Mouse (Mus musculus) neural tube, embryonic 12.5 days (tissue): ENCODE measurements around the gene Arid5b. TPM values are rescaled to one million over a fixed set of nuclear protein-coding genes. Genes with fewer than 3 reads are reported as not detected.

Source experiments
- ATAC-seq: fragments of 200-750 bp; cut with Nextera tagmentation; 2 replicates; pipeline ENCODE4 v1.8.0; 2017; ENCODE audit warnings: low read depth, mild to moderate bottlenecking, moderate TSS enrichment, moderate library complexity; ENCODE audit not compliant: low FRiP score
- H3K27ac ChIP-seq: fragments of 300-500 bp; sonication (generic); 2 replicates; pipeline ENCODE4 v1.5.1; 2016
- H3K27me3 ChIP-seq: fragments of 300-500 bp; sonication (generic); replicated peaks from 2 replicates; pipeline ENCODE4 v1.6.1; 2016; ENCODE audit warnings: mild to moderate bottlenecking
- H3K36me3 ChIP-seq: fragments of 300-500 bp; sonication (generic); 2 replicates; pipeline ENCODE4 v1.6.1; 2016; ENCODE audit warnings: mild to moderate bottlenecking
- H3K4me1 ChIP-seq: fragments of 300-500 bp; sonication (generic); 2 replicates; pipeline ENCODE4 v1.6.1; 2016
- H3K4me2 ChIP-seq: fragments of 300-500 bp; sonication (generic); replicated peaks from 2 replicates; pipeline ENCODE4 v1.6.1; 2016; ENCODE audit warnings: mild to moderate bottlenecking
- H3K4me3 ChIP-seq: fragments of 300-500 bp; sonication (generic); 2 replicates; pipeline ENCODE4 v1.5.1; 2016
- H3K9ac ChIP-seq: fragments of 300-500 bp; sonication (generic); 2 replicates; pipeline ENCODE4 v1.6.1; 2016; ENCODE audit warnings: mild to moderate bottlenecking
- H3K9me3 ChIP-seq: fragments of 300-500 bp; sonication (generic); 2 replicates; pipeline ENCODE4 v1.6.1; 2016; ENCODE audit warnings: mild to moderate bottlenecking
- WGBS: fragments of 180-500 bp; shearing (Covaris S2); methylation state at CpG from one replicate; pipeline ENCODE4 v1.1.7; 2016; 5-methylcytosine and 5-hydroxymethylcytosine counted together
- polyA plus RNA-seq: library from polyadenylated mRNA; unstranded; fragments of >200 nt; fragmentation: Nextera tagmentation; extraction: Ambion mirVana; gene quantifications from 2 replicates; pipeline ENCODE4 v1.2.1, GENCODE M21; 2016

Gene Arid5b
- polyA plus RNA-seq, 1 experiment from 2014 or later: 18.3 TPM

- Histone ChIP-seq H3K4me2 (no peak overlapping the region), H3K9ac (no peak overlapping the region), H3K36me3 (no peaks in the 10 kb centered on the region), H3K9me3 (no peaks in the 10 kb centered on the region), H3K27me3 (no peaks in the 10 kb centered on the region), H3K27ac (no peak overlapping the region), H3K4me1 (peaks cover 10% of the 10 kb centered on the region; the same call in 1 of the 2 replicates), H3K4me3 (no peak overlapping the region)
- no peak for ATAC-seq
- WGBS: 58% methylated on average over 10 of the region's 10 CpGs
These were observed 112.5 kb downstream of the Arid5b start for GRCm38 (mm10) chr10:68165709-68166694.

DNA sequence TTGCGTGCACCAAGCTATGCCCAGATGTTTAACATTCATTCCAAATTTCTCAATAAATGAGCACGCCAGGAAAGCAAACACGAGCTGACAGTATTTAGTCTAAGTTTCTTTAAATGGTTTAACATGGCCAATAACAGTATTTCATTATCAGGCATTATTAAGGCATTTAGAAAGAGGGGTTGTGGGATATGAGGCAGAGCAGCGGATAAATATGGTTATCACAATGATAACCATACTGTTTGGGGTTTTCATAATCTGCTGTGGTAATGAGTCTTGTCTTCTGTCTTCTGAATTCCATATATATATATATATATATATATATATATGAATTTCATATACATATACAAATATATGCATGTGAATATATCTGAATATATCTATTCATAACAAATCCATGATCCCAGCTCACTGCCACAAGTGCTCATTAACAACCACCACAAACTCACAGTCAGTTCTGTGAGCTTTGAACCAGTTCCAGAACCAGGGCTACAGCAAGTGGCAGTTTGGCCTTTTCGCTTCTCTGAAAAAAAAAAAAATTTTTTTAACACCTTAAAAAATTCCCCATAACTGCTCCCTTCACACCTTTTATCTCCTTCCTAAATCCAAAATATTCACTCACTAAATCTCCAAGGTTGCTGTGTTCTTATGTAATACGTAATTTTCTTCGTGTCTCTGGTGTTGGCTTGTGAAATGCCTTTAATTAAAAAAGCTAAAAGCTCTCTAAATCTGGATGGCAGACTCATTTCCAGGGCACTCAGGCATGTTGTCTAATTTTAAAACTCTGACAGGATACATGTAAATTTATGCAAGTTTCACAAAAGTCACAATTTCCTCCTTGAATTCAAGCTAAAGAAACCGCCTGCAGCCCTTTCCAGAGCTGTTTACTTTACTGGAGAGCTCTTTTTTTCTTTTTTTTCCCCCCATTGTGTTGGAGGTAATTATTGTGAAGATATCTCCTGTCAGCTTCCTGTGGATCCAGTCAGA is 113.5 kb downstream of the Arid5b start:
- 81% methylated on average over 8 of the region's 8 CpGs for WGBS
- no peak for ATAC-seq
- Histone ChIP-seq H3K4me2 (no peak overlapping the region), H3K4me3 (no peak overlapping the region), H3K27me3 (no peaks in the 10 kb centered on the region), H3K9me3 (no peaks in the 10 kb centered on the region), H3K9ac (no peak overlapping the region), H3K4me1 (peaks cover 10% of the 10 kb centered on the region; the same call in 1 of the 2 replicates), H3K27ac (no peak overlapping the region), H3K36me3 (no peaks in the 10 kb centered on the region)

DNA sequence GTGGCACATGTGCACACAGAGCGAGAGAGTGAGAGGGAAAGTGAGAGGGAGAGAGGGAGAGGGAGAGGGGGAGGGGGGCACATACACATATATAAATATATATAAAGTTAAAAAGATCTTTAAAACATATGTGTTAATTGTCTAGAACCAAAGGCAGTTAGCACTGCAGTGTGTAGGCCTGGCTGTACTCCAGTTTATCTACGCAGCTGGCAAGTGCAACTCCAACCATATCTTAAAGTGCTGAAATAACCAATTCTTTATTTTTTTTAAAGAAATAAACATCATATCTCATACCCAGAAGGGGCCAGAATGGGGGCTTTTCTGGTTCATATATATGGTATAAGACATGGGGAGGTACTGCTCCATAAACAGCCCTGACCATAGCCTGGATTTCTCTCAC is 114.4 kb downstream of the Arid5b start:
- no peak overlapping the region for H3K4me2 ChIP-seq
- 94% methylated on average over 2 of the region's 2 CpGs for WGBS
- peaks cover 10% of the 10 kb centered on the region; the same call in 1 of the 2 replicates for H3K4me1 ChIP-seq
- H3K4me3 ChIP-seq: no peak overlapping the region
- no peak for ATAC-seq
- no peak overlapping the region for H3K9ac ChIP-seq
- no peaks in the 10 kb centered on the region for H3K27me3 ChIP-seq
- H3K9me3 ChIP-seq: no peaks in the 10 kb centered on the region
- H3K27ac ChIP-seq: no peak overlapping the region
- H3K36me3 ChIP-seq: no peaks in the 10 kb centered on the region

- no peak overlapping the region for H3K4me2 ChIP-seq
- H3K9me3 ChIP-seq: no peaks in the 10 kb centered on the region
- H3K4me1 ChIP-seq: peaks cover 7% of the 10 kb centered on the region; the same call in 1 of the 2 replicates
- no peak overlapping the region for H3K4me3 ChIP-seq
- no peaks in the 10 kb centered on the region for H3K36me3 ChIP-seq
- ATAC-seq: no peak
- H3K27me3 ChIP-seq: no peaks in the 10 kb centered on the region
- H3K27ac ChIP-seq: no peak overlapping the region
- 94% methylated on average over 9 of the region's 9 CpGs for WGBS
- H3K9ac ChIP-seq: no peak overlapping the region
These were observed 118.8 kb downstream of the Arid5b start for GRCm38 (mm10) chr10:68159759-68160158.

- WGBS: 84% methylated on average over 5 of the region's 5 CpGs
- Histone ChIP-seq H3K9me3 (no peaks in the 10 kb centered on the region), H3K27me3 (no peaks in the 10 kb centered on the region), H3K36me3 (no peaks in the 10 kb centered on the region), H3K9ac (no peak overlapping the region), H3K4me1 (peaks cover 7% of the 10 kb centered on the region; the same call in 1 of the 2 replicates), H3K4me2 (no peak overlapping the region), H3K27ac (no peak overlapping the region), H3K4me3 (no peak overlapping the region)
- ATAC-seq: no peak
These were observed 120.0 kb downstream of the Arid5b start for GRCm38 (mm10) chr10:68158555-68158954.

DNA sequence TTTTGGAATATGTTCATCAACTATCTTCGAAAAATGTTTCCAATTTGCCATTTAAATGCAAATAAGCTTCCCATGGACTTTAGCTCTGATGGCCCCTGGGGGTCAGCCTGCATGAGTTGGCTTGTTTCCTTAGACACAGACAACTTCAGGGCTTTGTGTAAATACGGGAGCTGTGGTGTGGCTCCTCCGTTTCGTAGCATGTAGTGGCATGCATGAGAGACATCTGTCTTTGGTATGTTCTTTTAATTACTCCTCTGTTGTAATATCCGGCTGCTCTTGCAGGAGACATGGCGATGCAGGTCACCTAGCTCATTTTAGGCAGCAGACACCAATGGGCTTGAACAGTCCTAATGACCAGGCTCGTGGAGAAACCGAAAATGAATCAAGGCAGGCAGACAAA is 121.0 kb downstream of the Arid5b start:
- WGBS: 66% methylated on average over 8 of the region's 8 CpGs
- H3K36me3 ChIP-seq: no peaks in the 10 kb centered on the region
- no peak for ATAC-seq
- no peak overlapping the region for H3K9ac ChIP-seq
- no peaks in the 10 kb centered on the region for H3K9me3 ChIP-seq
- H3K4me1 ChIP-seq: peaks cover 12% of the 10 kb centered on the region
- no peak overlapping the region for H3K4me3 ChIP-seq
- H3K27me3 ChIP-seq: no peaks in the 10 kb centered on the region
- no peak overlapping the region for H3K27ac ChIP-seq
- no peak overlapping the region for H3K4me2 ChIP-seq

- Histone ChIP-seq H3K9me3 (no peaks in the 10 kb centered on the region), H3K4me1 (peaks cover 12% of the 10 kb centered on the region), H3K36me3 (no peaks in the 10 kb centered on the region), H3K4me2 (no peak overlapping the region), H3K4me3 (no peak overlapping the region), H3K9ac (no peak overlapping the region), H3K27ac (no peak overlapping the region), H3K27me3 (no peaks in the 10 kb centered on the region)
- ATAC-seq: no peak
- WGBS: 69% methylated on average over 10 of the region's 10 CpGs
These were observed 121.8 kb downstream of the Arid5b start for GRCm38 (mm10) chr10:68156646-68157245.

GRCm38 (mm10) chr10:68156159-68156558 is 122.4 kb downstream of the Arid5b start:
- H3K9me3 ChIP-seq: no peaks in the 10 kb centered on the region
- no peaks in the 10 kb centered on the region for H3K27me3 ChIP-seq
- H3K9ac ChIP-seq: no peak overlapping the region
- WGBS: 85% methylated on average over 6 of the region's 6 CpGs
- H3K36me3 ChIP-seq: no peaks in the 10 kb centered on the region
- peaks cover 12% of the 10 kb centered on the region for H3K4me1 ChIP-seq
- no peak for ATAC-seq
- H3K4me3 ChIP-seq: no peak overlapping the region
- no peak overlapping the region for H3K4me2 ChIP-seq
- H3K27ac ChIP-seq: no peak overlapping the region

- 93% methylated on average over 6 of the region's 6 CpGs for WGBS
- H3K9ac ChIP-seq: no peak overlapping the region
- peaks cover 12% of the 10 kb centered on the region for H3K4me1 ChIP-seq
These were observed 123.0 kb downstream of the Arid5b start for GRCm38 (mm10) chr10:68155431-68156119.

GRCm38 (mm10) chr10:68154046-68154765 is 124.3 kb downstream of the Arid5b start:
- H3K4me2 ChIP-seq: no peak overlapping the region
- H3K4me3 ChIP-seq: no peak overlapping the region
- H3K4me1 ChIP-seq: peaks cover 12% of the 10 kb centered on the region
- H3K9ac ChIP-seq: no peak overlapping the region
- H3K27me3 ChIP-seq: no peaks in the 10 kb centered on the region
- H3K9me3 ChIP-seq: no peaks in the 10 kb centered on the region
- no peak overlapping the region for H3K27ac ChIP-seq
- no peak for ATAC-seq
- WGBS: 76% methylated on average over 14 of the region's 14 CpGs
- H3K36me3 ChIP-seq: no peaks in the 10 kb centered on the region

More at GRCm38 (mm10) chr10:68155431-68156119, 123.0 kb downstream of the Arid5b start:
- H3K4me3 ChIP-seq: no peak overlapping the region
- no peaks in the 10 kb centered on the region for H3K27me3 ChIP-seq
- no peaks in the 10 kb centered on the region for H3K9me3 ChIP-seq
- no peaks in the 10 kb centered on the region for H3K36me3 ChIP-seq
- no peak for ATAC-seq
- H3K4me2 ChIP-seq: no peak overlapping the region
- no peak overlapping the region for H3K27ac ChIP-seq
